Mouse (Mus musculus): Measurements from ENCODE around the gene Olfr786. TPM values are rescaled to one million over a fixed set of nuclear protein-coding genes. Genes with fewer than 3 reads are reported as not detected.

The Olfr786 gene
- not detected in 2 replicates for total RNA-seq (2015; ENCODE audit: low replicate concordance)
- not detected in 2 replicates for total RNA-seq (2017; ENCODE audit: low replicate concordance)

GRCm38 (mm10) chr10:129427006-129427405 lies at the start of gene Olfr786:
Olfr786 (plus strand) TSS chr10:129427306.
- no peak for ATAC-seq (replicated peaks; ENCODE audit: low FRiP score, poor library complexity, severe bottlenecking)

DNA sequence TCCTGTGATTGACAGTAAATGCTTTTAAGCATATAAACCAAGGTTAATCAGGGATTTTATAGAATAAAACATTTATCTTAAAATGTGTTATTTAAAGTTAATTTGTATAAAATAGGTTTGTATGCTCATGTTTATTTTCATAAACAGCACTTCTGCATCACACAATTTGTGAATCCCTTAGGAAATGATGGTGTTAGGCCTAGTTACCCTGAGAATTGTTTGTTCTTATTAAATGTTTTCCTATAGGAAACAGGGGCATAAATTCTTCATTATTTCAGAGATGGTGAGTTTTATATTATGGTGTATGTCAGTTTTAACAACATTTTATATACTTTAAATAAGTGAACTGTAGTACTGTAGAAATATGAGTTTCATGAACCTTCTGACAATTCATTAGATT lies 43.3 kb upstream of the Olfr786 start, which contains the start of gene Olfr784:
Gene Olfr784, plus strand, starts transcription at position 301 of the 400 bp plus-strand sequence.
- no peak for ATAC-seq (replicated peaks; ENCODE audit: low FRiP score, poor library complexity, severe bottlenecking)

DNA sequence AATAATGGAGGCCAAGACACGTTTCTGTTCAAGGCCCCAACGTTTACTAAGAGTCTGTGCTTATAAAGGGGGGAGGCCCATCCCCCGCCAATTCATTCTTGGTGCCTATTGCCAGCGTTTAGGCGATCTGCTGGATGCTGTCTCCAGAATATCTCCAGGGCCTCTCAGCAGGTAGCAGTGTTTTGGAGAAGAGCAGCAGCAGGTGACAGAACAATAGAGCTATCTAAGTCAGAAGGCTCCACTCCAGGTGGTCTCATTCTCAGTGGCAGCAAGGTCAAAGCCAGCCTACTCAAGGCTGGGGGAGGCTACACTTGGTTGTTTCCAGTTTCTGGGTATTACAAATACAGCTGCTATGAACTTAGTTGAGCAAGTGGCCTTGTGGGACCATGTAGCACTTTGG lies 26.2 kb upstream of the Olfr786 start:
- no peak for ATAC-seq (replicated peaks; ENCODE audit: low FRiP score, poor library complexity, severe bottlenecking)

DNA sequence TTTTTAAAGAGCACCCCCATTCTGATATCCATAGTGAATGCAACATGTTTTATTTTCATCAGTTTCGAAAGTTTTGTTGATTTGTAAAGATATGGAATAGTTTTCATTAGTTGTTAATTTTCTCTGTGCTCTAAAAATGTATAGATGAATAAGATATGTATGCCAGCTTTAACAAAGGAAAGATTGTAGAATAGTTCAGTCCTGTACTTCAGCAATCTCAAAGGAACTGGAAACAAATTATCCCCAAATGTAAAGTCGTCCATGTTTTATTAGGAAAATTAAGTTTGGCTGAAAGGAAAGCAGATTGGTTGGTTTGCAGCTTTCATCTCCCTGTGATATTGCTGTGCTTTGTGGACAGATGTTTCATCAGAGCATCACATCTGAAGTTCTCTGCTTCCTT lies 22.0 kb upstream of the Olfr786 start, which contains the start of gene Olfr785:
Gene Olfr785, plus strand, starts transcription at position 301 of the 400 bp plus-strand sequence.
- no peak for ATAC-seq (replicated peaks; ENCODE audit: low FRiP score, poor library complexity, severe bottlenecking)

DNA sequence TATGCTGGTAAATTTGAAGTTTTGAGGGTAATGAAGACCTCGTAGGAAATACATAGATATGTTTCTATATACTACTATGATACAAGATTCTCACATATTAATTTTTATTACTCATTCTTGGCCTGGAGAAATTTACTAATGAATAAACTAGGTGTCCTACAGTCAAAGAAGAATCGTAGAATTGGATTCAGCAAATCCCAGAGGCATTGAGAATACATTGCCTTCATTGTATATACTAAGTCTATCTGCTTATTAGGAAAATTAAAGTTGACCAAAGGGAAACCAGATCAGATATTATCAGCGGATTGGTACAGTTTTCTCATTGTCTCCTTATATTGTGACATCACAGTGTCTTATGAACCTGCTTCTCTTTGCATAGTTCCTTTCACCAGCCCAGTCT lies 34.5 kb downstream of the Olfr786 start, which contains the start of gene Olfr787:
Gene Olfr787, plus strand, starts transcription at position 301 of the 400 bp plus-strand sequence.
- ATAC-seq (replicated peaks; ENCODE audit: low FRiP score, poor library complexity, severe bottlenecking) = no peak

GRCm38 (mm10) chr10:129470698-129471097 lies 43.6 kb downstream of the Olfr786 start, which contains the start of gene Olfr788:
Olfr788 (plus strand) TSS chr10:129470998.
- no peak for ATAC-seq (replicated peaks; ENCODE audit: low FRiP score, poor library complexity, severe bottlenecking)

DNA sequence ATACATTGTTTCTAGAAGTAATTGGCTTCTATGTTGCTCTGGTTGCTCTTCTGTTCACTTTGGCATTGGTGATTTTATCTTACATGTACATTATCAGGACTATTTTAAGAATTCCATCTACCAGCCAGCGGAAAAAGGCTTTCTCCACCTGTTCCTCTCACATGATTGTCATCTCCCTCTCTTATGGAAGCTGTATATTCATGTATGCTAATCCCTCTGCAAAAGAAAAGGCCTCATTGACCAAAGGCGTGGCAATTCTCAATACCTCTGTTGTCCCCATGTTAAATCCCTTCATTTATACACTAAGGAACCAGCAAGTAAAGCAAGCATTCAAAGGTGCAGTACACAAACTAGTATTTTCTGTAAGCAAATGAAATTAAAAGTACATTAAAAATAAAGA lies 46.1 kb downstream of the Olfr786 start:
- ATAC-seq (replicated peaks; ENCODE audit: low FRiP score, poor library complexity, severe bottlenecking) = no peak

- ATAC-seq (replicated peaks; ENCODE audit: low FRiP score, poor library complexity, severe bottlenecking) = no peak
These were observed 46.6 kb downstream of the Olfr786 start for GRCm38 (mm10) chr10:129473723-129474122.

DNA sequence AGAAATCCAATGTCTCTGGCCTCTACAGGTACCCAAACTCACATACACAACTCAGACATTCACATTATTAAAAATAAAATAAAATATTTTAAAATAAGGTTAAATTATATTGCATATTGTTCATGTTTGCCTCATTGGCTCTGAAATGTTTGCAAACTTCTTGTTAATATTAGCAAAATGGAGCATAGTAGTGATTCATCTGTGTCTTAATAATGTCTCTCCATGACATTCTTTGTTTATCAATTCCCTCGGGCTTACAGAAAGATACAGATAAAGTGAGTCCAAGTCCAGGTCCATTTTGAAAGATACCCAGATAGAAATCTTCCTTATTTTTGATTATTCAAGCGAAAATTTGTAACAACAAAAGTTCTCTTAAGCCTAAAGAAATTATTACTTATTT lies 57.3 kb downstream of the Olfr786 start, which contains the start of gene Olfr789:
Gene Olfr789, plus strand, starts transcription at position 301 of the 400 bp plus-strand sequence.
- no peak for ATAC-seq (replicated peaks; ENCODE audit: low FRiP score, poor library complexity, severe bottlenecking)

Other genes with a start within 250 kb of the Olfr786 start
- gene Olfr772, start 249.4 kb upstream of the Olfr786 start, total RNA-seq (2015; ENCODE audit: low replicate concordance) = not detected in 2 replicates
- gene Olfr772, start 249.4 kb upstream of the Olfr786 start, total RNA-seq (2017; ENCODE audit: low replicate concordance) = not detected in 2 replicates
- gene Olfr773, start 239.9 kb upstream of the Olfr786 start, total RNA-seq (2015; ENCODE audit: low replicate concordance) = not detected in 2 replicates
- gene Olfr773, start 239.9 kb upstream of the Olfr786 start, total RNA-seq (2017; ENCODE audit: low replicate concordance) = not detected in 2 replicates
- not detected in 2 replicates for gene Olfr774, start 191.1 kb upstream of the Olfr786 start, total RNA-seq (2015; ENCODE audit: low replicate concordance)
- not detected in 2 replicates for gene Olfr774, start 191.1 kb upstream of the Olfr786 start, total RNA-seq (2017; ENCODE audit: low replicate concordance)
- gene Olfr775, start 178.9 kb upstream of the Olfr786 start, total RNA-seq (2015; ENCODE audit: low replicate concordance) = not detected in 2 replicates
- not detected in 2 replicates for gene Olfr775, start 178.9 kb upstream of the Olfr786 start, total RNA-seq (2017; ENCODE audit: low replicate concordance)
- not detected in 2 replicates for gene Olfr776, start 168.2 kb upstream of the Olfr786 start, total RNA-seq (2015; ENCODE audit: low replicate concordance)
- gene Olfr776, start 168.2 kb upstream of the Olfr786 start, total RNA-seq (2017; ENCODE audit: low replicate concordance) = not detected in 2 replicates
- gene Olfr777, start 155.8 kb upstream of the Olfr786 start, total RNA-seq (2015; ENCODE audit: low replicate concordance) = not detected in 2 replicates
- not detected in 2 replicates for gene Olfr777, start 155.8 kb upstream of the Olfr786 start, total RNA-seq (2017; ENCODE audit: low replicate concordance)
- not detected in 2 replicates for gene Olfr780, start 109.2 kb upstream of the Olfr786 start, total RNA-seq (2015; ENCODE audit: low replicate concordance)
- not detected in 2 replicates for gene Olfr780, start 109.2 kb upstream of the Olfr786 start, total RNA-seq (2017; ENCODE audit: low replicate concordance)
- not detected in 2 replicates for gene Olfr781, start 98.5 kb upstream of the Olfr786 start, total RNA-seq (2015; ENCODE audit: low replicate concordance)
- not detected in 2 replicates for gene Olfr781, start 98.5 kb upstream of the Olfr786 start, total RNA-seq (2017; ENCODE audit: low replicate concordance)
- not detected in 2 replicates for gene Olfr782, start 78.5 kb upstream of the Olfr786 start, total RNA-seq (2015; ENCODE audit: low replicate concordance)
- not detected in 2 replicates for gene Olfr782, start 78.5 kb upstream of the Olfr786 start, total RNA-seq (2017; ENCODE audit: low replicate concordance)
- gene Olfr784, start 43.2 kb upstream of the Olfr786 start, total RNA-seq (2015; ENCODE audit: low replicate concordance) = 0.42 TPM in 1 of 2 replicates, not detected in the other
- gene Olfr784, start 43.2 kb upstream of the Olfr786 start, total RNA-seq (2017; ENCODE audit: low replicate concordance) = not detected in 2 replicates
- gene Olfr785, start 21.9 kb upstream of the Olfr786 start, total RNA-seq (2015; ENCODE audit: low replicate concordance) = not detected in 2 replicates
- not detected in 2 replicates for gene Olfr785, start 21.9 kb upstream of the Olfr786 start, total RNA-seq (2017; ENCODE audit: low replicate concordance)
- gene Olfr787, start 34.6 kb downstream of the Olfr786 start, total RNA-seq (2015; ENCODE audit: low replicate concordance) = not detected in 2 replicates
- not detected in 2 replicates for gene Olfr787, start 34.6 kb downstream of the Olfr786 start, total RNA-seq (2017; ENCODE audit: low replicate concordance)
- not detected in 2 replicates for gene Olfr788, start 43.7 kb downstream of the Olfr786 start, total RNA-seq (2015; ENCODE audit: low replicate concordance)
- not detected in 2 replicates for gene Olfr788, start 43.7 kb downstream of the Olfr786 start, total RNA-seq (2017; ENCODE audit: low replicate concordance)
- gene Olfr789, start 57.4 kb downstream of the Olfr786 start, total RNA-seq (2015; ENCODE audit: low replicate concordance) = not detected in 2 replicates
- gene Olfr789, start 57.4 kb downstream of the Olfr786 start, total RNA-seq (2017; ENCODE audit: low replicate concordance) = not detected in 2 replicates
- not detected in 2 replicates for gene Olfr790, start 71.2 kb downstream of the Olfr786 start, total RNA-seq (2015; ENCODE audit: low replicate concordance)
- gene Olfr790, start 71.2 kb downstream of the Olfr786 start, total RNA-seq (2017; ENCODE audit: low replicate concordance) = not detected in 2 replicates
- not detected in 2 replicates for gene Olfr791, start 94.5 kb downstream of the Olfr786 start, total RNA-seq (2015; ENCODE audit: low replicate concordance)
- not detected in 2 replicates for gene Olfr791, start 94.5 kb downstream of the Olfr786 start, total RNA-seq (2017; ENCODE audit: low replicate concordance)
- not detected in 2 replicates for gene Olfr792, start 111.9 kb downstream of the Olfr786 start, total RNA-seq (2015; ENCODE audit: low replicate concordance)
- not detected in 2 replicates for gene Olfr792, start 111.9 kb downstream of the Olfr786 start, total RNA-seq (2017; ENCODE audit: low replicate concordance)
- not detected in 2 replicates for gene Olfr794, start 140.3 kb downstream of the Olfr786 start, total RNA-seq (2015; ENCODE audit: low replicate concordance)
- not detected in 2 replicates for gene Olfr794, start 140.3 kb downstream of the Olfr786 start, total RNA-seq (2017; ENCODE audit: low replicate concordance)
- not detected in 2 replicates for gene Olfr796, start 185.3 kb downstream of the Olfr786 start, total RNA-seq (2015; ENCODE audit: low replicate concordance)
- gene Olfr796, start 185.3 kb downstream of the Olfr786 start, total RNA-seq (2017; ENCODE audit: low replicate concordance) = not detected in 2 replicates
- gene Olfr798, start 200.6 kb downstream of the Olfr786 start, total RNA-seq (2015; ENCODE audit: low replicate concordance) = not detected in 2 replicates
- not detected in 2 replicates for gene Olfr798, start 200.6 kb downstream of the Olfr786 start, total RNA-seq (2017; ENCODE audit: low replicate concordance)
- not detected in 2 replicates for gene Olfr799, start 210.2 kb downstream of the Olfr786 start, total RNA-seq (2015; ENCODE audit: low replicate concordance)
- gene Olfr799, start 210.2 kb downstream of the Olfr786 start, total RNA-seq (2017; ENCODE audit: low replicate concordance) = not detected in 2 replicates
- not detected in 2 replicates for gene Olfr800, start 230.4 kb downstream of the Olfr786 start, total RNA-seq (2015; ENCODE audit: low replicate concordance)
- not detected in 2 replicates for gene Olfr800, start 230.4 kb downstream of the Olfr786 start, total RNA-seq (2017; ENCODE audit: low replicate concordance)
- not detected in 2 replicates for gene Olfr801, start 246.6 kb downstream of the Olfr786 start, total RNA-seq (2015; ENCODE audit: low replicate concordance)
- gene Olfr801, start 246.6 kb downstream of the Olfr786 start, total RNA-seq (2017; ENCODE audit: low replicate concordance) = not detected in 2 replicates